Mouse (Mus musculus): Measurements from ENCODE around the gene Hist1h2bm. TPM values are rescaled to one million over a fixed set of nuclear protein-coding genes. Genes with fewer than 3 reads are reported as not detected.
A peak's percentile ranks its signal among the peaks of the same experiment; 100 is the strongest.
"Not testable (repeated sequence)": the region's sequence is repeated elsewhere in the genome, so short reads cannot be mapped to it uniquely, and the experiment has no call there.

The Hist1h2bm gene
- polyA plus RNA-seq, 1 experiment = 2.1 TPM

- no peak for TF ChIP-seq POLR2A (IDR thresholded peaks at IDR 0.05; ENCODE audit: borderline replicate concordance, low read depth, low read length)
- TF ChIP-seq CTCF (IDR thresholded peaks at IDR 0.05; ENCODE audit: low read depth, low read length) = no peak
- peak overlapping the region; percentile 79 for H3K27ac ChIP-seq (ENCODE audit: insufficient read depth, low read depth, low read length)
- H3K4me3 ChIP-seq (ENCODE audit: insufficient read depth, low read length) = peak overlapping the region; percentile 53
- H3K4me1 ChIP-seq (ENCODE audit: control insufficient read depth, insufficient read depth, low read length) = peaks cover 11% of the 10 kb centered on the region
Observed at GRCm38 (mm10) chr13:21753051-21753523, 31.2 kb downstream of the Hist1h2bm start.

- peak within 1 kb of the TSS; percentile 59 for H3K4me3 ChIP-seq (ENCODE audit: insufficient read depth, low read length)
- peak within 1 kb of the TSS; percentile 79 for H3K27ac ChIP-seq (ENCODE audit: insufficient read depth, low read depth, low read length)
- not testable (repeated sequence) for H3K4me1 ChIP-seq (ENCODE audit: control insufficient read depth, insufficient read depth, low read length)
- TF ChIP-seq POLR2A (IDR thresholded peaks at IDR 0.05; ENCODE audit: borderline replicate concordance, low read depth, low read length) = 0 out of 2 replicates have a peak, but pooled peaks have one; percentile 54
Observed at GRCm38 (mm10) chr13:21753524-21754285, 31.9 kb downstream of the Hist1h2bm start, which contains the start of the genes Hist1h2ak and Hist1h2bn. Gene Hist1h2ak (minus strand): TSS chr13:21753827. Gene Hist1h2bn (plus strand): TSS chr13:21754123.

GRCm38 (mm10) chr13:21754294-21755001 lies 32.6 kb downstream of the Hist1h2bm start:
- H3K4me1 ChIP-seq (ENCODE audit: control insufficient read depth, insufficient read depth, low read length) = not testable (repeated sequence)
- Histone ChIP-seq H3K4me3 (ENCODE audit: insufficient read depth, low read length) (peak overlapping the region; percentile 59), H3K27ac (ENCODE audit: insufficient read depth, low read depth, low read length) (peak overlapping the region; percentile 77)

GRCm38 (mm10) chr13:21755707-21756106 lies 33.9 kb downstream of the Hist1h2bm start:
- no peak overlapping the region for H3K4me3 ChIP-seq (ENCODE audit: insufficient read depth, low read length)
- H3K4me1 ChIP-seq (ENCODE audit: control insufficient read depth, insufficient read depth, low read length) = peaks cover 11% of the 10 kb centered on the region
- no peak overlapping the region for H3K27ac ChIP-seq (ENCODE audit: insufficient read depth, low read depth, low read length)
- TF ChIP-seq POLR2A (IDR thresholded peaks at IDR 0.05; ENCODE audit: borderline replicate concordance, low read depth, low read length) (no peak), CTCF (IDR thresholded peaks at IDR 0.05; ENCODE audit: low read depth, low read length) (no peak)

Other genes starting within 250 kb of the Hist1h2bm start
- gene Zkscan4, start 243.1 kb upstream of the Hist1h2bm start, polyA plus RNA-seq (2012; ENCODE audit: insufficient read depth, insufficient read length, missing spikeins) = 1.5 and 2.6 TPM in 2 replicates
- not detected in 2 replicates for gene Gm10065, start 242.6 kb upstream of the Hist1h2bm start, polyA plus RNA-seq (2012; ENCODE audit: insufficient read depth, insufficient read length, missing spikeins)
- 0.34 TPM in 1 of 2 replicates, not detected in the other for gene AK157302, start 226.8 kb upstream of the Hist1h2bm start, polyA plus RNA-seq (2012; ENCODE audit: insufficient read depth, insufficient read length, missing spikeins)
- 5.1 and 18.9 TPM in 2 replicates for gene Gm11273, start 220.6 kb upstream of the Hist1h2bm start, polyA plus RNA-seq (2012; ENCODE audit: insufficient read depth, insufficient read length, missing spikeins)
- gene Zkscan8, start 190.9 kb upstream of the Hist1h2bm start, polyA plus RNA-seq (2012; ENCODE audit: insufficient read depth, insufficient read length, missing spikeins) = 5.6 and 5.8 TPM in 2 replicates
- gene Olfr1366, start 179.2 kb upstream of the Hist1h2bm start, polyA plus RNA-seq (2012; ENCODE audit: insufficient read depth, insufficient read length, missing spikeins) = not detected in 2 replicates
- not detected in 2 replicates for gene Olfr1535, start 162.2 kb upstream of the Hist1h2bm start, polyA plus RNA-seq (2012; ENCODE audit: insufficient read depth, insufficient read length, missing spikeins)
- not detected in 2 replicates for gene Olfr1364, start 140.3 kb upstream of the Hist1h2bm start, polyA plus RNA-seq (2012; ENCODE audit: insufficient read depth, insufficient read length, missing spikeins)
- gene Olfr1362, start 108.0 kb upstream of the Hist1h2bm start, polyA plus RNA-seq (2012; ENCODE audit: insufficient read depth, insufficient read length, missing spikeins) = not detected in 2 replicates
- gene Olfr11, start 79.5 kb upstream of the Hist1h2bm start, polyA plus RNA-seq (2012; ENCODE audit: insufficient read depth, insufficient read length, missing spikeins) = not detected in 2 replicates
- 0.48 TPM in 1 of 2 replicates, not detected in the other for gene Olfr1361, start 58.7 kb upstream of the Hist1h2bm start, polyA plus RNA-seq (2012; ENCODE audit: insufficient read depth, insufficient read length, missing spikeins)
- not detected in 2 replicates for gene Olfr1360, start 44.6 kb upstream of the Hist1h2bm start, polyA plus RNA-seq (2012; ENCODE audit: insufficient read depth, insufficient read length, missing spikeins)
- gene Olfr1359, start 23.9 kb upstream of the Hist1h2bm start, polyA plus RNA-seq (2012; ENCODE audit: insufficient read depth, insufficient read length, missing spikeins) = not detected in 2 replicates
- gene Hist1h2bl, start 5.9 kb upstream of the Hist1h2bm start, polyA plus RNA-seq (2012; ENCODE audit: insufficient read depth, insufficient read length, missing spikeins) = not detected in 2 replicates
- 4.0 TPM in 1 of 2 replicates, not detected in the other for gene Hist1h2ai, start 5.6 kb upstream of the Hist1h2bm start, polyA plus RNA-seq (2012; ENCODE audit: insufficient read depth, insufficient read length, missing spikeins)
- gene Hist1h3h, start 4.4 kb upstream of the Hist1h2bm start, polyA plus RNA-seq (2012; ENCODE audit: insufficient read depth, insufficient read length, missing spikeins) = 6.9 TPM in 1 of 2 replicates, not detected in the other
- 1.8 and 2.7 TPM in 2 replicates for gene Hist1h4j, start 13.0 kb downstream of the Hist1h2bm start, polyA plus RNA-seq (2012; ENCODE audit: insufficient read depth, insufficient read length, missing spikeins)
- gene Hist1h4k, start 28.5 kb downstream of the Hist1h2bm start, polyA plus RNA-seq (2012; ENCODE audit: insufficient read depth, insufficient read length, missing spikeins) = 3.6 and 8.9 TPM in 2 replicates
- gene Hist1h2ak, start 31.8 kb downstream of the Hist1h2bm start, polyA plus RNA-seq (2012; ENCODE audit: insufficient read depth, insufficient read length, missing spikeins) = 4.9 and 9.5 TPM in 2 replicates
- 7.1 and 7.3 TPM in 2 replicates for gene Hist1h2bn, start 32.1 kb downstream of the Hist1h2bm start, polyA plus RNA-seq (2012; ENCODE audit: insufficient read depth, insufficient read length, missing spikeins)
- 0.82 and 2.1 TPM in 2 replicates for gene Hist1h1b, start 58.6 kb downstream of the Hist1h2bm start, polyA plus RNA-seq (2012; ENCODE audit: insufficient read depth, insufficient read length, missing spikeins)
- 3.9 and 4.4 TPM in 2 replicates for gene Hist1h3i, start 61.3 kb downstream of the Hist1h2bm start, polyA plus RNA-seq (2012; ENCODE audit: insufficient read depth, insufficient read length, missing spikeins)
- gene Hist1h2an, start 65.2 kb downstream of the Hist1h2bm start, polyA plus RNA-seq (2012; ENCODE audit: insufficient read depth, insufficient read length, missing spikeins) = not detected in 2 replicates
- not detected in 2 replicates for gene Hist1h2bp, start 65.4 kb downstream of the Hist1h2bm start, polyA plus RNA-seq (2012; ENCODE audit: insufficient read depth, insufficient read length, missing spikeins)
- 3.2 and 6.5 TPM in 2 replicates for gene Hist1h2bq, start 88.2 kb downstream of the Hist1h2bm start, polyA plus RNA-seq (2012; ENCODE audit: insufficient read depth, insufficient read length, missing spikeins)
- gene Hist1h2ao, start 88.4 kb downstream of the Hist1h2bm start, polyA plus RNA-seq (2012; ENCODE audit: insufficient read depth, insufficient read length, missing spikeins) = not detected in 2 replicates
- gene Hist1h4m, start 89.7 kb downstream of the Hist1h2bm start, polyA plus RNA-seq (2012; ENCODE audit: insufficient read depth, insufficient read length, missing spikeins) = 5.2 and 6.8 TPM in 2 replicates
- gene Hist1h4n, start 110.2 kb downstream of the Hist1h2bm start, polyA plus RNA-seq (2012; ENCODE audit: insufficient read depth, insufficient read length, missing spikeins) = not detected in 2 replicates
- gene Hist1h2ap, start 111.5 kb downstream of the Hist1h2bm start, polyA plus RNA-seq (2012; ENCODE audit: insufficient read depth, insufficient read length, missing spikeins) = 14.7 and 15.1 TPM in 2 replicates
- gene Hist1h2br, start 111.7 kb downstream of the Hist1h2bm start, polyA plus RNA-seq (2012; ENCODE audit: insufficient read depth, insufficient read length, missing spikeins) = 4.5 and 8.6 TPM in 2 replicates
- 0.25 and 0.76 TPM in 2 replicates for gene Zfp184, start 223.1 kb downstream of the Hist1h2bm start, polyA plus RNA-seq (2012; ENCODE audit: insufficient read depth, insufficient read length, missing spikeins)

Data from bone marrow macrophage, adult 2 months (primary cell).